Mouse (Mus musculus) natural killer cell, adult 2 months (primary cell): ENCODE data around the gene Mlycd.

ENCODE experiments used
- DNase-seq, 2 experiments: peaks; one replicate each; pipeline ENCODE4 v3.0.0; 2022; ENCODE audit warnings: low spot score in 2 of 2

The Mlycd gene

DNA sequence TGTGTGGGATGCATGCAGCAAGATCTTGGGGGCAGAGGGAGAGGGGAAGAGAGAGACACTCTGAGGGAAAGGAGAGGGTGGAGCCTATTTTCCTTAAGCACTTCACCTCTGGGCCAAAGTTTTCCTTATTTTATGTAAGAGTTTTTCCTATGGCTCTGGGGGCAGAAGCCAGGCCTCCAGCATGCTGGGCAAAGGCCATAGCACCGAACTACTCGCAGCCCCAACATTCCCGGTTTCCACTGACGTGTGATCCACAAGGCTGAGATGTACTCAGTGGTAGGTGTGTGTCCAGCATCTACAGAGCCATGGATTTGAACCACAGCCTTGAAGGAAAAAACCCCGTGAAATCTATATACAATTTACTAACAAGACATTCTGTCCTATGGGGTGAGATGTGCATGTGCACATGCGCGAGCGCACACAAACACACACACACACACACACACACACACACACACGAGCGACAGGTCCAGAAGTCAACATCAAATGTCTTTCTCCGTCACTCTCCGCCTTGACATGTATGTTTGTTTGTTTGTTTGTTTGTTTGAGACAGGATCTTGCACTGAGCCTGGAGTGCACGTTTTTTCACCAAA lies 39.0 kb downstream of the Mlycd start, which contains the start of gene Osgin1:
Gene Osgin1, plus strand, starts transcription at position 543 of the 593 bp plus-strand sequence.
- no peak for DNase-seq

DNA sequence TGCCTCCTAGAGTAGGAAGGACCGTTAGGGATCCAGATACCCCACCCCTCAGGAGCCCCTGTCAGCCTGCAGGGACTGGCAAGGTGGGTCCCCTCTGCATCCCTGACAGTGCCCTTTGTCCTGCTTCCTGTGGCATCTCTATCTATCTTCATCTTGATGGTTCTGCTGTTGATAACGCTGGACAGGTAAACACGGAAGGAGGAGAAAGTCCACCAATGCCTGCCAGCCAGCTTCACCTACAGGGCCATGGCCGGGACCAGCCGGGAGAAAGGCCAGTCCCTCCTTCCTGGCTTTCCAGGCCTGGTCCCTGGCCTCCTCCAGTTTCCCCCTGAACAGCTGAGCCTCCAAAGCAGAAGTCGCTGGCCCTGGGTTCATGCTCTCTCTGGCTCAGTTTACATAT lies 39.9 kb downstream of the Mlycd start:
- DNase-seq, result no peak

DNA sequence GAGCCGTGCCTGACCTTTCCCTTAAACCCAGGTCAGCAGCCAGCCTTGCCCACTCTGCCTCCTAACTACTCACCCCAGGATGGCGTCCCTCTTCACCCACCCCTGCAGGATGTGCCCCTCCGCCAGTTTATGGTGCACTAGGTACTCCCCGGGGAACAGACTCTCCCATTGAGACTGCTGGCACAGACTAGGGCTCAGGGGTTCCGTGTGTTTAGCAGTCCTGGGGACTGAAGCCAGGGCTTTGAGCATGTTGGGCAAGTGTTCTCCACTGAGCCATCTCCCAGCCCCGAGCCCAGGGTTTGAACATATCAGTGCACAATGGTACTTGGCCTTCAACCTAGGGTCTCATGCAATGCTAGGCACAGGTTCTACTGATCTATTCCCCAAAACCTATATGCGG lies 40.8 kb downstream of the Mlycd start:
- no peak for DNase-seq

DNA sequence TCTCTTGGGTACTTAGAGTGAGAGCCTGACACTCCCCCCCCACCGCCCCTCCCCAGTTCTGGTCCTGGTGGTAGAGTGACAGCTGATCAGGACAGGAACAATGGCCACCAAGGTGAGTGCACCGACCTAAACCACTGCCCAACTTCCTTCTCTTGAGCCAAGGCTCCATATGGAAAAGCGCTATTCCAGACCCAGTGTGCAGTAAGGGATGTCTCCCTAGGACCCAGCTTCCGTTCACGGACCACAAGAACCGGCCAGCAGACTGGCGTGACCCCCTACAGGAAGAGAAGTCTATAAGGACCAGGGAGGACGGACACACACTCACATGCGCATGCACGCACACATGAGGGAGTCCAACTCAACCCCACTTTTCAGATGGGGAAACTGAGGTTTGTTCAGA lies 41.7 kb downstream of the Mlycd start:
- DNase-seq, result no peak

DNA sequence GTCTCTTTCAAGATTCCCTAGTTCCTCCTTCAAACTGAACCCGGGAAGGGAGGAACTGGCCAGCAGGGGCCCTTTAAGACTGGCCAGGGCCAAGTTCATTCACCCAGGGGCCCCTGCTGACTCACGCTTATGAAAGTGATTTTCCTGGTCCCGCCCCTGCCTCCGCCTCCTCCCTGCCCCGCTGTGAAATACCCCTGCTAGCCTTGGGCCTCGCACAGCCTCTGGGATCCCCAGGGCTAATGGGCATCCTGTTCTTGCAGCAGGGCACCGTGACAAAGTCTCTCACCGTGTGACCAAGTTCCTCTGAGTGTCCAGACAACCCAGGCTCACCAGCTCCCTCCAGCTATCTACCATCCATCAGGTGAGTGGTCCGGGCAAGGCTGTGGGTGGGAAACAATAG lies 42.3 kb downstream of the Mlycd start:
- peak; percentile 81 to 85 for DNase-seq

DNA sequence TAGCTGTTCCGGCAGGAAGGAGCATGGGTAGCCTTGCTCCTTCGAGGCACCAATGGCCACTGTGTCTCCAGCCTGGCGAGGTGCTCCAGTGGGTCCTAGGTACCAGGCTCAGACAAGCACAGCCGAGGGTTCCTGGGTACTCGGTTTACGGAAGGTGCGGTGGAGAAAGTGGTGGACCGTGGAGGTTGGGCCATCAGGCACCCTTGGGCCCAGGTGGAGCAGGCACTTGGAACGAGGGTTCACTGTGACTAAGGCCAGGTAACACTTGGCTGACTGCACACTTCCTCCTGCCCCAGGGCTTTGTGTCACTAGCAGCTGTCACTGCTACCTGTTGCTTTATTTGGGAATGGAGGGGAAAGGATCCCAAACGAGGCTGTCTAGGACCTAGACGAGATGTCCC lies 42.8 kb downstream of the Mlycd start:
- peak in 1 of 2 experiments; percentile 34 for DNase-seq

DNA sequence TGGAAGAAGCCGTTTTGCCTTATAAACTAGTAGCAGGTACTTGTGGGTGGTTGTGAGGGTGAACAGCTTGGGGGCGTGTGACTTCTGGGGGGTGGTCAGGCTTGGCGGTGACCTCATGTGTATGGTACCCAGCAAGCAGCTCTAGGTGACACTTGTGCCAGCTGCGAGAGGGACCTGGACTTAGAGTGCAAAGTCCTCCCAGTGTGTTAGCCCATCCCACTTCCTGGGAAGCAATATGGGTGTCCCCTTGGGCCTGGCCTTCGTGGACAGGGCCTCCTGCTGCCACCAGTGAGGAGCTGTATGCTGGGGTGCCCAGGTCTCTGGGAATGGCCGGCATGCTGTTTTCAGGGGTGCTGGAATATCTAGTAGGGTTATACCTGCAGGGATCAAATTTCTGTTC lies 44.2 kb downstream of the Mlycd start:
- no peak for DNase-seq

DNA sequence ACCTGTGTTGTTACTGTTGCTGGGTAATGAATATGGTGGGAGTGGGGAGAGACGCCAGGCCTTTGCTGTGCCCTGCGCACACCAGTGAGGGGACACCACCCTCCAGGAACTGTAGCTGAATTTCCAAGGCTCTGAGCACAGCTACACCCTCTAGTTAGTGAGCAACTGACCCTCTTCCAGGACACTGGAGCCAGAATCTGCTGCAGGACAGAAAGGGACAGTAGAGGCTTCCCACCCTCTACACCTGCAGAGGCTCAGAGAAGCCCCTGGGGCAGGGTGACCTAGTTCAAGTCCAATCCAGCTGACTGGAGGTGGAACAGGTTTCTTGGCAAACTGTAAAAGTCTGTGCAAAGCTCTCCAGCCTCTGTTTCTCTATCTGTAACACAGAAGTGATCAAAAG lies 44.7 kb downstream of the Mlycd start:
- DNase-seq, result no peak

DNA sequence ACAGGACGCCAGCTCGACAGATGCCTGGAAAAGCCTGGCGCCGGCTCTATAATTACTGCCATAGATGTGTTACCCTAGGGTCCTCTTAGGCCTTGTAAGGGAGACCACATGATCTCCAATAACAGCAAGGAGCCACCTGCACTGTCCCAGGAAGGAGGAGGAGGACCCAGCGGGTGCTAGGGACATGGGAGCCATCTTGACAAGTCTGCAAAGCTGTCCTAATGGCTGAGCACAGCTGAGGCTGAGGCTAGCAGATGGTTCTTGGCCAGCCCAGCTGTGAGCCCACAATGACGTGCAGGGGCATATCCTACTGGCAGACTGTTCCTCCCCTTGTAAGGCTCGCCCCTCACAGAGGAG lies 45.2 kb downstream of the Mlycd start:
- no peak for DNase-seq

DNA sequence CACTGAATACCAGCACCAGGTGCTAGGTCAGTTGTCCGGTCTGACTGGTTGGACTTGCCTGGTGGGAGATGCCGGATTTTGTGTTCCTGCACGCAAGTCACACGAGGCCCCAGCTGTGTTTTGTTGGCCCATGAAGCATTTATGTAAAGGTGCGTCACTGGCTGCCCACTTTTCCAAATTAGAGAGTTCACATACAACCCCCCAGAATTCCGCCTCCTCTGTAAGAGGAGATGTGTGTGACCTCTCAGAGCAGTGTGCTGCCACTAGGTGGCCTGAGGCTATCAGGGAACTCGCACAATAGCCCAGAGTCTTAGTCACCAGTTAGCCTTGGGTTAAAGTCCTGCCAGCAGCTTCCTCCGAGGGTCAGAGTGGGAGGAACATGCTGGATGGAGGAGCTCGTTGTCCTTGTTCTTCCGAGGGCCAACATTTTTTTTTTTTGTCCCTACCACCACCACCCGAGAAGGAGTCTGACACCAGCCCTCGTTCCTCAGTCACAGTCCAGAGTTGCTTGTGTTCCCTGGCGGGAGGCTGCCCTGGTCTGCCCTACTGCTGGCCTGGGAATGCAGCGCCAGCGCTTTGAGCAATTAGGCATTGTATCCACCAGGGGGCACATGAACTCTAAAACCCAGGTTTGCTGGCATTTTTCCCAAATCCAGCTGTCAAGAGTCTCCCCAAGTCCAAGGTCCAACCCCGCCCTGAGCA lies 45.7 kb downstream of the Mlycd start:
- DNase-seq, result peak; percentile 32 to 53

DNA sequence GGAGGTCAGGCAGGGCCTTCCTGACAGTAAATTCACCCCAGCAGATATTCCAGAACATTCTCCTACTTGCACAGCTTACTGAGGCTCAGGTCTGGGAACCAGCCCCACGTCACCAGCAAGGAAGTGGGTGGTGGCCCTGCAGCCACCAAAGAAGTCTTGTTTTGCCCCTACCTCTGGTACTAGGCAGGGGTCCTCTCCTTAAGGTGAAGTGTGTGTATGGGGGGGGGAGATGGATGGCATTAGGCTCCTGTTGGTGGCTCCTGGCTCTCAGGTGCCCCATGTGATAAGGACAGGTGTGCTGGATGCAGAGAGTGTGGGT lies 46.2 kb downstream of the Mlycd start:
- DNase-seq, result no peak

DNA sequence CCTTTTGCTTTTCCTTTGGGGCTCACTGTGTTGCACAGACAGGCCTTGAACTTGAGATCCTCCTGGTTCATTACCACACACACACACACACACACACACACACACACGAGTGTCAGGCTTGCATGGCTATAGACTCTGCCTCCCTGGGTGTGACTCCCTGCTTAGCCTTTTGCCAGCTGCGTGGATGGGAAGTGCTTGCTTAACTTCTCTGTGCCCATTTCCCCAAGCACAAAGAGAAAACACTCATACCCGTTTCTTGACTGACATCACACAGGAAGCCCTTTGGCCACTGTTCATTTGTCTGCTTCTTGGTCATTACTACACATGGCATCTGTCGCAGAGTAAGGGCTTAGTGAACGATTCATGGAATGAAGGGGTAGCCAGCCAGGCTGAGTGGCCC lies 47.3 kb downstream of the Mlycd start:
- no peak for DNase-seq

DNA sequence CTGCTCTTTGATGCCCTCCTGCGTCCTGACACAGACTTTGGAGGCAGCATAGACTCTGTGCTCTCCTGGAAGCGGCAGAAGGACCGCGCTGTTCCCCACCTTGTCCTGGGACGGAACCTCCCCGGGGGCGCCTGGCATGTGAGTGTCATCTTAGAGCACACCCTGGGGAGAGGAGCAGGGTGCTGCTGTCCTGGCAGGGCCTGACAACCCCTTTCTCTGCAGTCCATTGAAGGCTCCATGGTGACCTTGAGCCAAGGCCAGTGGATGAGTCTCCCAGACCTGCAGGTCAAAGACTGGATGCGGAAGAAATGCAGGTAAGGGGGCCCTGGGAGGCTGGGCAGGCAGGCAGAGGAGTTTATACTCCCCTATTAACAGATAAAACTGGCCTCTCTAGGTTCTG lies 48.3 kb downstream of the Mlycd start:
- no peak for DNase-seq

DNA sequence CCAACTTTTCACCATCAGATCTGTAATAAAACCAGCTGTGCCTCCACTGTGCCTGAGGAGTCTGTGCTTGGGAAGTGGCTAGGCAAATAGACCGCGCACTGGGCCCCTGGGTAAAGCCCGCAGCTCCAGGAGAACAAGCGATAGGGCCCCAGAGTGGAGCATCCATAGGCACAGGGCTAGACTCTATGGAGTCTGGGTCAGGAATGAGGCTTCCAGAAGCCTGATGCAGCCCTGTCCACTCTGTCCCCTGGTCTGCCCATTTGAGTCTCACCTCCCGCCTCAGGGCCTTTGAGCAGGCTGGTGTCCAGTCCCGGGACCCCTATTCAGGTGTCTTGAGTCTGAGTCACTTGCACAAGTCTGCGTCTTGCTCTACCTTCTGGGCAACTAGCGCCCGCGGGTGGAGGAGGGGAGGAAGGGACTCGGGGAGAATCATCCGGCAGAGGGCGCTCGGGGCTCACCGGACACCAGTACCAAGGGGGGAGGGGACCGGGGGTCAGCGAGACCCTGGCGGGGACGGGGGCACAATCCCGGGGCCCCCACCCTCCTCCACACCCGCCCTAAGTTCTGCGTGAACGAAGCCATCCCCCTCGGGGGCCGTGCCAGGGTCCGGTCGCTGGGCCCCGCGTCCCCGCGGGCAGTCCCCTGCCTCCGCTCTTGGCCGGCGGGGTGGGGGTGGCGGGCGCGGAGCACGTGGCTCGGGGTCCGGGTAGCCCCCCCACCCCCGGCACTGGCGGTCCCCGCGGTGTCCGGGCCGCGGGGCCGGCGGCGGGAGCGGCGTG lies 51.7 kb downstream of the Mlycd start, which contains the start of gene Necab2:
Gene Necab2, plus strand, starts transcription at position 509 of the 779 bp plus-strand sequence.
- peak; percentile 73 to 80 for DNase-seq

DNA sequence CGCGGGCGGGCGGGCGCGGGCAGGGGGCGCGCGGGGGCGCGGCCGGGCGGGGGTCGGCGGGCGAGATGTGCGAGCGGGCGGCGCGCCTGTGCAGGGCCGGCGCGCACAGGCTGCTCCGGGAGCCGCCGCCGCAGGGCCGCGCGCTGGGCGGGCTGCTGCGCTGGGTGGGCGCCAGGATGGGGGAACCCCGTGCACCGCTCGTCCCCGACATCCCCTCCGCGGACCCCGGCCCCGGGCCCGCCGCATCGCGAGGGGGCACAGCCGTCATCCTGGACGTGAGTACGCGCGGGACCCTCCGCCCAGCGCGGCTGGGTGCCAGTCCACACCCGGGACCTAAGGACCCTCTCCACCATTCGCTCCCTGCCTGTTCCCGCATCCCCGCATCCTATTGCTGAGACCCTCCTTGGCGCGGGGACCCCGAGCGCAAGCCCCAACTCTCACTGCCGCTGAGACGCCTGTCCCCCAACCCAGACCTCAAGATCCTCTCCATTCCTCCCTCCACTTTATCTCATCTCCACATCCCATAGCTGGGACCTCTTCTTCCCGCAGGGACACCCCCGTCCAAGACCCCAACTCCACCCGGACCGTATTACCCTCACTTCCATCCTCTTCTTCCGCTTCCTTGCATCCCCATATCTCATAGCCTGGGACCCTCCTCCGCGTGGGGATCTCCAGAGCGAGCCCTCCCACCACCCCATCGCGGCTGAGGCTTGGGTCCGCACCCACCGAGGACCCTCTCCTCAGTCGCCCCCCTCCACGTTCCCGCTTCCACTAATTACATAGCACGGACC lies 52.5 kb downstream of the Mlycd start:
- DNase-seq, result no peak

DNA sequence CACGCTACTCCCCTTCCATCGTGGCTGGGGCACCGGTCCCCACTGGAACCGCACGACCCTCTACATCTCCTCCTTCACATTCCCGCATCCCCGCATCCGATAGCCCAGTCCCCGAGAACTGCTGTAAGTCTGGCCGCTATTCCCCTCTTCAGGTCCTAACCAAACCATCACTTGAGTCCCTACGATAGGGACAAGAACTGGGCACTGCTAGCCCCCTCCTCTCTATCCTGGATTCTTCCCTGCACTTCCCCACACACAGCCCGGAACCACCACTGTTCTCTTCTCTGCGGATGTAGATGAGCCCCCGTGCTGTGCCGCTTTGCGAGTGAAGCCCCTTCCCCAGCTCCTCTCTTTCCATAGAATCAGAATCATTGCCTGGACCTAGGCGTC lies 53.1 kb downstream of the Mlycd start:
- no peak for DNase-seq

DNA sequence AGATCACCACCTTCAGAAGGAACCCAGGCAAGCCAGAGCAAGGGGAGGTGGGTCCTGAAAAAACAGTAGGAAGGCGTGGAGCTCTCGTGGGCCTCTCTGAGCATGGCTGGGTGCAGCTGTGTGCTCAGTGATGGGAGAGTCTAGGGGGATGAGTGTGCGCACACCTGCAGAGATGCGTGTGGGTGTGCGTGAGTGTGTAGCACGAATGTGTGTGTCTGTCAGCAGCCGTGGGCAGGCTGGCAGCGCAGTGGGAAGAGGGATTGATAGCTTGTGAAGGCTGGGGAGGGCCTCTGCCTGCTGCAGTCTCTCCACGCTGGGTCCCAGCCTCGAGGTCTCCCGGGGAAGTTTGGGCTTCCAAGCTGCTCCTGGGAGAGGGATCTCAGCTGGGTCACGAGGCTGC lies 54.9 kb downstream of the Mlycd start:
- DNase-seq, result no peak

DNA sequence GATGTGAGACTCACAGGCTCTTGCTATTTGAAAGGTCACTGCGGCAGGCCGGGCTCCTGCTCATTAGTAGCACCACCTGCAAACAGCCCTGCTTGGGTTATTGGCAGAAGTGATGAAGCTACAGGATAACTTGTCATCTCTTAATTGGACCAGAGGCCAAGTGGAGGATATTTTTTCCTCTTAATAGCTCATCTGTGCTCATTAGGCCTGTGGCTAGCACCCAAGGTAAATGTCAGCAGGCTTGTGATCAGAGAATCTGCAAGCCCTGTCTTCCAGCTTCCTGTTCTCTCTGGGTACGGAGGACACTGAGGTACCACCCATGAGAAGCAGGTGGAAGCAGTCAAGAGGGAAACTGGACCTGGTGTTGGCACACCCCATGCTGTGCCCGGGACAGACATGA lies 56.5 kb downstream of the Mlycd start:
- no peak for DNase-seq

DNA sequence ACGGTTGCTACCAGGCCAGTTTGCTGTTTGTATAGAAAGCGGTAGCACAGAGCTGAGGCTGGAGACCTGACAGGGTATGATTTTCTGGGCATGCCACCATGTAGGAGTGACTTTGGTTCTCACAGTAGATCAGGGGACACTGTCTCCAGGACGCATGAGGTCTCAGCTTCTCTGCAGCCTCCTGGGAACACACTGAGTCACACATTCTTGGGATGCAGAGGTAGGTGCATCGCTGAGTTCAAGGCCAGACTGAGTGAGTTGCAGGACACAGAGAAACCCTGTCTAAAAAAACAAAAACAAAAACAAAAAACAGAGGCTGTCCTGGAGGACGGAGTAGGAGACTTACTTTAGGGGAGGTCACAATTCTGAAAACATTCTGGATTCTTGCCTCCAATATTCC lies 58.2 kb downstream of the Mlycd start:
- DNase-seq, result no peak

DNA sequence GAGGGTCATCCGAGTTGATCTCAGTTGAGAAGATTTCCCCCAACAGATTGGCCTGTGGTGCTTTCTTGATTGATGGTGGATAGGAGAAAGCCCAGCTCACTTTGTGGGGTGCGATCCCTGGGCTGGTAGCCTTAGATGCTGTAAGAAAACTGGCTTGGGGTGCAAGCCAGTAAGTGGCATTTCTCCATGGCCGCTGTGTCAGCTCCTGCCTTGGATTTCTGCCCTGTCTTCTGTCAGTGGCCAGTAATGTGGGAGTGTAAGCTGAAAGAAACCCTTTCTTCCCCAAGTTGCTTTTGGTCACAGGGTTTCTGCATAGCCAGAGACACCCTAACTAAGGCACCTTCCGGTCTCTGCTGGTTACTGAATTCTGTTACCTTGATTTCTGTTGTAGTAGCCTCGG lies 61.4 kb downstream of the Mlycd start:
- no peak for DNase-seq

DNA sequence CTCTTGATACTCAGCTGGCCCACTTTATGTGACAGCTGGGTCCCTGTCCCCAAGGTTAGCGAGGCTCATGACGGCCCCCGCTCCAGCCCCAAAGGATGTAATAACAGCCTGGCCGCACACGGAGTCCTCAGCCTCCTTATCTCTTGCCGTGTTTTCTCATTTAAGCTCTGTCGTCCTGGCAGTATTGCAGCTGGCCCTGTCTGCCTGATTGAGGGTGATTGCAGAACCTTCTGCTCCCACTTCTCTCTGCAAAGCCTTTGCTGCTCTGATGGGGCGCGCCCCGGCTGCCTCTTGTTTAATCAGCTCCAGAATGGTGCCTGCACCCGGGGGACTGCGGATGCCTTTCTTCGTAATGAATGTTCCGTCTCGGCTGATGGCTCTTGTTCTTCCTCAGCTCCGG lies 65.0 kb downstream of the Mlycd start:
- DNase-seq, result no peak
